Comparison of ENCODE assay signal across 17 mouse cellular contexts in genomic region chr3:65435812-65436211, GRCm38 (mm10). TPM values are rescaled to one million over a fixed set of nuclear protein-coding genes. Genes with fewer than 3 reads are reported as not detected.
DNase-seq lines count a peak whose midpoint lies in the region; ATAC-seq lines count a peak whose summit lies in the region.
"Had no signal": no experiment of that assay in that cellular context is flagged by ENCODE, and none has a peak within 500 bp of the region (broad histone marks: within the 10 kb centered on the region; RNA-seq: fewer than 3 reads in every experiment).

No protein-coding gene starts in this region.

- H3K36me3 ChIP-seq in heart, embryonic 11.5 days (ENCODE audit: control insufficient read depth, insufficient read depth, low read length): no peaks in the 10 kb centered on the region

- no peaks in the 10 kb centered on the region for H3K9me3 ChIP-seq in heart, embryonic 11.5 days (replicated peaks; ENCODE audit: control insufficient read depth, low read length)

- intact Hi-C loops in heart, postnatal 25 days (cut with DNase I): no loop called here

- H3K27ac ChIP-seq in heart, embryonic 11.5 days (ENCODE audit: low read depth, low read length): 0 out of 2 replicates have a peak overlapping the region, but pooled peaks have one; percentile 8
- H3K27ac ChIP-seq: liver, embryonic 14.5 days had no signal

- WGBS in heart, embryonic 11.5 days (ENCODE audit: insufficient replicate concordance): 46% methylated on average over 2 of the region's 2 CpGs

- H3K4me3 ChIP-seq in heart, embryonic 11.5 days (ENCODE audit: low read depth, low read length): no peak overlapping the region

- DNase-seq in adrenal gland, adult 2 months: peak; percentile 17
- no peak for DNase-seq in adrenal gland, postnatal 14 days
- no peak for DNase-seq in heart, postnatal 25 days (ENCODE audit: low spot score)
- peak; percentile 44 for DNase-seq in ovary, adult 18-20 months (ENCODE audit: low spot score)
- no peak for DNase-seq in ovary, postnatal 36 days (ENCODE audit: low spot score)
- DNase-seq in frontal cortex, postnatal 14 days (ENCODE audit: low spot score in 2 of 2): no peak
- no peak for DNase-seq in layer of hippocampus, adult 18-20 months (ENCODE audit: low spot score in 2 of 2)
- DNase-seq: adrenal gland, postnatal 25 days; cerebellum, adult 18-20 months; gastrocnemius, postnatal 36 days; kidney, adult 11 months; layer of hippocampus, postnatal 36 days; right cerebral cortex, adult 18-20 months; thymus, postnatal 14 days had no signal

- H3K4me2 ChIP-seq in heart, embryonic 11.5 days: no peak overlapping the region
- H3K4me2 ChIP-seq: midbrain, embryonic 11.5 days had no signal

- no peaks in the 10 kb centered on the region for H3K27me3 ChIP-seq in heart, embryonic 11.5 days (ENCODE audit: control insufficient read depth, insufficient read depth, low read length)

- H3K9ac ChIP-seq in heart, embryonic 11.5 days (ENCODE audit: low read depth, low read length): no peak overlapping the region
- H3K9ac ChIP-seq: liver, embryonic 14.5 days had no signal

- ATAC-seq in heart, embryonic 11.5 days (replicated peaks; ENCODE audit: insufficient number of reproducible peaks, low FRiP score, low TSS enrichment): no peak

- H3K4me1 ChIP-seq in heart, embryonic 11.5 days (ENCODE audit: control insufficient read depth, insufficient read depth, low read length): peaks cover 3% of the 10 kb centered on the region; the same call in 1 of the 2 replicates

RNA-seq across cellular contexts. Expression of gene Ssr3, which starts 43.4 kb away (rescaled TPM):
- total RNA-seq in adrenal gland, adult 2 months (2021): 100 to 1,000 TPM; 169 to 179 TPM
- 30.4 and 38.5 TPM in 2 replicates for polyA plus RNA-seq in adrenal gland, adult 2 months (2012; rRNA removed)
- 168 and 188 TPM in 2 replicates for total RNA-seq in adrenal gland, postnatal 14 days (2021)
- 267 and 301 TPM in 2 replicates for polyA plus RNA-seq in heart, embryonic 11.5 days (2014; fragmentation: Nextera tagmentation; extraction: Ambion mirVana)
- total RNA-seq in heart, postnatal 25 days (2021): 100 to 1,000 TPM; 117 to 128 TPM
- 100 to 1,000 TPM; 110 to 115 TPM for total RNA-seq in layer of hippocampus, adult 18-20 months (2021)

Comparison
In these comparisons a context has a peak if more than half of its experiments do, and no peak if none do; other contexts are left out.
1. DNase-seq: peak in adrenal gland, adult 2 months (single experiment) and ovary, adult 18-20 months (single experiment); none in adrenal gland, postnatal 14 days (single experiment), heart, postnatal 25 days (single experiment), ovary, postnatal 36 days (single experiment), frontal cortex, postnatal 14 days (0 of 2) and layer of hippocampus, adult 18-20 months (0 of 2).